Mouse (Mus musculus) liver, adult 10 weeks (tissue): Measurements from ENCODE around the gene Gm14137. TPM values are rescaled to one million over a fixed set of nuclear protein-coding genes. Genes with fewer than 3 reads are reported as not detected.

Experiments used
- polyA plus RNA-seq: library from polyadenylated mRNA; stranded (reverse); fragments of 350-450 nt; fragmentation: Illumina TruSeq; extraction: RNeasy Lipid Tissue Mini Kit (QIAGEN cat#74804); gene quantifications from one replicate; pipeline ENCODE4 v1.2.3, GENCODE M21; 2014; ENCODE audit warnings: low read depth, low replicate concordance

Gm14137 gene
- polyA plus RNA-seq, result not detected

DNA sequence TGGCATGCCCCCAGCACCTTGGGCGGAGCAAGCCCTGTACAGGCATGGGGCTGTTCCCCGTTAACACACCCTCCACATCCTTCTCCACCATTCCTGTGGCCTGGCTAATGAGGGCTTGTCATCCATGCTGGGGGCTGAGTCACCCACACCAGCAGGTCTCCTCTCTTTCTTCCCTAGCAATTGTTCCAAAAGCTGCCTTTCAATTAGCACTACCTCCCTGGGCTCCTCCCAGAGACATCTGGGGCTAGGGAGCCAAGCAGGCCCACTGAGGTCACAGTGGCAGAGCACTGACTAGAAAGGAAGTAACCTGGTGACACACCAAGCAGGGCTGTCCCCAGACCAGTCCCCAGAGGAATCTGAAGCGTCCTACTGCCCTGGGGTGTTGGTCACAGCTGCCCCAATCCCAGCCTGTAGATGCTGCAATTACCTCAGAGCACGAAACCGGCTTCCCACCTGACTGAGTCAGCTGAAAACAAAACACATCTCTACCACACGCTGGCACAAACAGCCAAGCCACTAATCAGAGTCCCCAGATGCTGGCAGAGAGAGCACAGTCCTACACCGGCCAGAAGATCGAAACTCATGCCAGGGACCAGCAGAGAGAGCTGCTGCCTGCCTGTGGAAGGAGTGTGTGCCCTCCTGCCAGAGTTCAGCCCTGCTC, at the start of gene Gm14137:
Gene Gm14137, plus strand, starts transcription at position 519 of the 661 bp plus-strand sequence.

DNA sequence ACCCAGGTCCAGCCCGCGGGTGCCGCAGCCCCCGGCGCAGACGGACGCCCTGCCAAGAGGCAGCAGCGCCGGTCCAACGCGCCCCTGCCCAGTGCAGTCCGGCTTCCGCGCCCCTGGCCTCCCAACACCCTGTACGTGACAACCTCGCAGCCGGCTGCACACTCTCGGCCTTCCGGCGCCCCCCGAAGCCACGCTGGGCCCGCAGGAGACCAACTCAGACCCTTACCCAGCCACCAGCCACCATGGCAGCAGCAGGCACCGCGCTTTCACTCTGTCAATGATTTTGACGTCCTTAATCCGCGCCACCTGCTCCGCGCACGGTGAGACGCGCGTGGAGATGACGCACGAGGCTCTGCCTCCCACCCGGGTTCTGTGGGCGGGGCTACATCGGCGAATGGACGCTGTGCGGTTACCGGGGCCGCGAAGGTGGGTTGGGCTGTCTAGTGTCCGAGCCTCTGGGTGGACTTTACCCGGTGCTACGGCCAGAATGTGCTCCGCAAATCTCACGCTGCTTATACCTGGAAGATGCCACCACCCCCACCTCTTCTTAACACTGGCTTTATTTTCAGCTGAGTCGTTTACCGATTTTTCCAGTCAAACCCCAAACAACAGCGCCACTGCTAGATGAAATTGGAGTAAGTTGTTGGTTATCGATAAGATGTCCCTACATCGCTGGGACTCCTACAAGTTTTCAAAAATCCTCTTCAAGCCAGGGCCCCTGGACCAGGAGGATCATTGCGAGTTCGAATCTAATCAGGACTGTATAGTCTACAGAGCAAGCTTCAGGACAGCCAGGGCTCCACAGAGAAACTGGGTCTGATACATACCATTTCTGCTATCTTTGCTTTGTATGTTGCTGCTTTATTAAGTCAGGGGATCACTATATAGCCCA, 17.4 kb upstream of the Gm14137 start, which contains the start of gene Rmdn3:
Gene Rmdn3, minus strand, starts transcription at position 354 of the 892 bp plus-strand sequence.

DNA sequence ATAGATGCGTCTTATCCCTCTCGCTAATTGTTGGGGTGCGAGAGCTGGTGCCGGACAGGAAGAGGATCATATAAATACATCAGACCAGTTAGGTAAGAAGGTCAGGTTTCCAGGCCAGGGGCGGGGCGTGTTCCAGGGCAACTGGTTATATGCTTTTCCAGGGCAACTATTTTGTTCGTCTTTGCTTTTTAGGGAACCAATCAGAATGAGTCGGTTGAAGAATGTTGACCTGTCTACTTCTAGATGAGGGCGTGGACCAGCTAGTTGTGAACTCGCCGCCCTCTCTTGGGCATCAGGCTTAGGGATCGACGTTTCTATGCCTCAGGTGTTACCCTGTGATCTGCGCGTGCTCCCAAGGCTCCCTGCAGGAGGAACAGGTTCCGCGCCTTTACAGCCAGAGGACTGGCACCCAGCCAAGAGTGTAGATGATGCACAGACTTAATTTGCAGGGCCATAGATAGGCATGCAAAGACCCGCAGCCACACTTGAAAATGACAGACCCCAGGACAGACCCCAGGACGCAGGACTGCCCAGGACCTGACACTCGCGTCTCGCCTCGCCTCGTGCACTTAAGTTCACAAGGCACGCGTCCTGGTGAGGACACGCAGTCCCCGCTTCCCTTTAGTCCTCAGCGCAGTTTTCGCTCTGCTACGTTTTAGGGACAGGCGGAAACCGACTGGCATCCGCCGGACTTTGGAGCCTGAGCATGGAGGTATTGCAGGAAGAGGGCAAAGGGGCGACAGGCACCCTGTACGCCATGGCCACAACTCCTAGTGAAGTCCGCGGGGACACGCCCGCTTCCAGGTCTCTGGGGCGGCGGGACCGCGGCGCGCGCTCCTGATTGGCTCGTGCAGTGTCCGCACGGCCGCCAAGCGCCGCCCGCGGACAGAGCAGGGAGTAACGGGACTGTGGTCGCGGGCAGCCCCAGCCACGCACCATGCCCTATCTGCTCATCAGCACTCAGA, 7.1 kb upstream of the Gm14137 start, which contains the start of gene Gchfr:
Gene Gchfr, plus strand, starts transcription at position 873 of the 965 bp plus-strand sequence.

DNA sequence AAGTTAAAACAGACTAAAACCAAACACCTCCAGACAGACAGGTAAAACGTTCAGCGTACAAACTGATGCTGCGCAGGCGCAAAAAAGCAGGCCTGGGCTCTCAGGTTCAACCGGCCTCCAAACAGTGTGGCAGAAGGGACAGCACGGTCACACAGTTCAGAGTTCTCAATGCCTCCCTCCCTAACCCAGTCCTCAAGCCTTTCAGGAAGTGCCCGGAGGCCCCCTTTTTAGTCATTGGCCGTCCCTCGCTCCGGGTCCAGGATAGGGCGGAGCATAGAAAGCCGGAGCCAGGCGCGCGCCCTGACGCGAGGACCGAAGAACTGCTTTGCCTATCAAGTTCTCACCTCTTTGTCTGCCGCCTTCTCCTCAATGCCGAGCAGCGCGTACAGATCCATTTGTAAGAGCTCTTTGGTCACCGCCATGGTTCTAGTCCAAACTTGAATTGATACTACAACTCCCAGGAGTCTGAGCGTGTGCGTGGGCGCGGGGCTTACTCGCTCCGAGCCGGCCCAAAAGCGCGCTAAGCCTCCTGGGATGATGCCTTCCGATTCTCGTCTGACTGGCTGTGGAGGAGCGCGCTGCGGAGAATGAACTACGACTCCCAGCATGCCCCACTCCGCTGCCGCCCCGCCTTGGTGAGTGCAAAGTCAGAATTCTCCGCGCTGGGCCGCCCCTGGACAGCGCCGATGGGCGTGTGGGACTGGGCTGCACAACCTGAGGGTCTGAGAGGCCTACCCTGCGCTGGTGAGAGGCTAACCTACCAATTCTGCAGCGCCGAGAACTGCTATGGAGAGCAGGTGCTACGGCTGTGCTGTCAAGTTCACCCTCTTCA, 34.3 kb downstream of the Gm14137 start, which contains the start of the genes Zfyve19 and Dnajc17:
Gene Zfyve19, plus strand, starts transcription at position 274 of the 832 bp plus-strand sequence.
Gene Dnajc17, minus strand, starts transcription at position 452 of the 832 bp plus-strand sequence.

Other genes with a start within 250 kb of the Gm14137 start
- 0.26 TPM for gene Chst14, start 248.0 kb upstream of the Gm14137 start, polyA plus RNA-seq
- gene Ccdc32, start 145.1 kb upstream of the Gm14137 start, polyA plus RNA-seq, result 4.5 TPM
- 1.0 TPM for gene Rpusd2, start 139.7 kb upstream of the Gm14137 start, polyA plus RNA-seq
- gene Knl1, start 127.4 kb upstream of the Gm14137 start, polyA plus RNA-seq, result 0.08 TPM
- gene Rad51, start 61.7 kb upstream of the Gm14137 start, polyA plus RNA-seq, result 0.32 TPM
- 39.8 TPM for gene Rmdn3, start 17.5 kb upstream of the Gm14137 start, polyA plus RNA-seq
- 9.4 TPM for gene Gchfr, start 6.7 kb upstream of the Gm14137 start, polyA plus RNA-seq
- 3.6 TPM for gene Zfyve19, start 34.1 kb downstream of the Gm14137 start, polyA plus RNA-seq
- gene Dnajc17, start 34.3 kb downstream of the Gm14137 start, polyA plus RNA-seq, result 1.9 TPM
- not detected for gene Ppp1r14d, start 55.4 kb downstream of the Gm14137 start, polyA plus RNA-seq
- 0.26 TPM for gene Spint1, start 62.9 kb downstream of the Gm14137 start, polyA plus RNA-seq
- not detected for gene Rhov, start 96.8 kb downstream of the Gm14137 start, polyA plus RNA-seq
- 0.08 TPM for gene Vps18, start 114.2 kb downstream of the Gm14137 start, polyA plus RNA-seq
- 0.19 TPM for gene Dll4, start 151.3 kb downstream of the Gm14137 start, polyA plus RNA-seq
- gene Chac1, start 176.7 kb downstream of the Gm14137 start, polyA plus RNA-seq, result 0.72 TPM